Mouse (Mus musculus) G1E (cell line): ENCODE results near the gene Scgb1a1. TPM values are rescaled to one million over a fixed set of nuclear protein-coding genes. Genes with fewer than 3 reads are reported as not detected.

Experiments used
- ATAC-seq: 2 replicates; pipeline ENCODE4 v1.8.0; 2016; ENCODE audit warnings: mild to moderate bottlenecking; ENCODE audit not compliant: insufficient number of reproducible peaks, poor library complexity, low FRiP score, severe bottlenecking; ENCODE audit errors: extremely low read depth
- DNase-seq: peaks from one replicate; pipeline ENCODE4 v3.0.0; 2012; ENCODE audit warnings: low spot score
- H3K27me3 ChIP-seq: 2 replicates; pipeline ENCODE4 v1.6.1; 2012; ENCODE audit warnings: mild to moderate bottlenecking, low read length, inconsistent platforms; ENCODE audit not compliant: insufficient read depth
- H3K36me3 ChIP-seq: replicated peaks from 2 replicates; pipeline ENCODE3; 2012; ENCODE audit warnings: mild to moderate bottlenecking, inconsistent platforms
- H3K4me1 ChIP-seq: 2 replicates; pipeline ENCODE4 v1.6.1; 2012; ENCODE audit warnings: low read depth, low read length, inconsistent platforms, mixed read lengths; ENCODE audit not compliant: insufficient read depth
- H3K4me3 ChIP-seq: 2 replicates; pipeline ENCODE4 v1.5.1; 2012; ENCODE audit warnings: low read depth, mild to moderate bottlenecking, inconsistent platforms, low read length, moderate library complexity, mixed read lengths
- H3K9me3 ChIP-seq: replicated peaks from 2 replicates; pipeline ENCODE4 v1.6.1; 2012; ENCODE audit warnings: inconsistent platforms
- CTCF ChIP-seq: IDR thresholded peaks from 2 replicates; pipeline ENCODE4 v1.5.1; 2012; ENCODE audit warnings: low read depth, low read length, inconsistent platforms, mixed read lengths
- GATA1 ChIP-seq: IDR thresholded peaks from 2 replicates; pipeline ENCODE4 v1.6.1; 2012; ENCODE audit warnings: borderline replicate concordance, low read length, inconsistent platforms, mixed read lengths
- GATA2 ChIP-seq: IDR thresholded peaks from 2 replicates; pipeline ENCODE4 v1.6.1; 2012; ENCODE audit warnings: low read depth, low read length, inconsistent platforms, borderline replicate concordance
- POLR2AphosphoS5 ChIP-seq: IDR thresholded peaks from 2 replicates; pipeline ENCODE4 v1.6.1; 2012; ENCODE audit warnings: low read depth, low read length, inconsistent platforms; ENCODE audit not compliant: insufficient replicate concordance
- TAL1 ChIP-seq: conservative IDR thresholded peaks from 2 replicates; pipeline ENCODE4 v1.6.1; 2012; ENCODE audit warnings: low read depth, low read length, inconsistent platforms, mixed read lengths
- polyA plus RNA-seq: library from polyadenylated mRNA; stranded (reverse); fragments of >175 nt; gene quantifications from 2 replicates; pipeline ENCODE4 v1.2.3, GENCODE M21; 2012
- total RNA-seq, 2 experiments: library from RNA; stranded (forward) in 1 of 2; stranded (reverse) in 1 of 2; fragments of 200-1000 nt in 1 of 2; fragments of >200 nt in 1 of 2; fragmentation: Nextera tagmentation in 1 of 2; gene quantifications; 2 replicates each; pipeline ENCODE4 v1.2.3; 2014 to 2017

The Scgb1a1 gene
- total and polyA plus RNA-seq, 3 experiments, result not detected

DNA sequence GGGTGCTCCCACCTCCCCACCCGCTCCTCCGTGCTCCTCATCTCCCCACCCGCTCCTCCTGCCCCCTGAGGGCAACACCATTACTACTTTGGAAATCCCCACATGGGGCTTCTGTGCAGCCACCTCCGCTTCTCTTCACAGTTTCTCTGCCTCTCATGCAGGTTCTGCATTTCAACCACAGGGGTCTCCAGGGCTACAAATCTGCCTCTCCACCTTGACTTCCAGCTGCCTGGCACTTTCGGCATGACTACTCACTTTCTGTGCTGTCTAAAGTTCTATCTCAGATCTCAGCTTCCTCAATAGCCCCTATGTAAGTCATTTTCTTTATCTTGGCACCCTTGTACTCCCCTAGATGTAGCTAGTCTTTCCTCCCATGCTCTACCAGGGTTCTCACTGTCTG is 20.5 kb downstream of the Scgb1a1 start:
- ATAC-seq (no peak), DNase-seq (no peak)
- Histone ChIP-seq H3K4me1 (peaks cover 59% of the 10 kb centered on the region), H3K4me3 (no peak overlapping the region), H3K27me3 (no peaks in the 10 kb centered on the region; the same call in 1 of the 2 replicates), H3K36me3 (no peaks in the 10 kb centered on the region), H3K9me3 (no peaks in the 10 kb centered on the region)
- TF ChIP-seq GATA2 (no peak), POLR2AphosphoS5 (no peak), TAL1 (no peak), GATA1 (no peak), CTCF (no peak)

DNA sequence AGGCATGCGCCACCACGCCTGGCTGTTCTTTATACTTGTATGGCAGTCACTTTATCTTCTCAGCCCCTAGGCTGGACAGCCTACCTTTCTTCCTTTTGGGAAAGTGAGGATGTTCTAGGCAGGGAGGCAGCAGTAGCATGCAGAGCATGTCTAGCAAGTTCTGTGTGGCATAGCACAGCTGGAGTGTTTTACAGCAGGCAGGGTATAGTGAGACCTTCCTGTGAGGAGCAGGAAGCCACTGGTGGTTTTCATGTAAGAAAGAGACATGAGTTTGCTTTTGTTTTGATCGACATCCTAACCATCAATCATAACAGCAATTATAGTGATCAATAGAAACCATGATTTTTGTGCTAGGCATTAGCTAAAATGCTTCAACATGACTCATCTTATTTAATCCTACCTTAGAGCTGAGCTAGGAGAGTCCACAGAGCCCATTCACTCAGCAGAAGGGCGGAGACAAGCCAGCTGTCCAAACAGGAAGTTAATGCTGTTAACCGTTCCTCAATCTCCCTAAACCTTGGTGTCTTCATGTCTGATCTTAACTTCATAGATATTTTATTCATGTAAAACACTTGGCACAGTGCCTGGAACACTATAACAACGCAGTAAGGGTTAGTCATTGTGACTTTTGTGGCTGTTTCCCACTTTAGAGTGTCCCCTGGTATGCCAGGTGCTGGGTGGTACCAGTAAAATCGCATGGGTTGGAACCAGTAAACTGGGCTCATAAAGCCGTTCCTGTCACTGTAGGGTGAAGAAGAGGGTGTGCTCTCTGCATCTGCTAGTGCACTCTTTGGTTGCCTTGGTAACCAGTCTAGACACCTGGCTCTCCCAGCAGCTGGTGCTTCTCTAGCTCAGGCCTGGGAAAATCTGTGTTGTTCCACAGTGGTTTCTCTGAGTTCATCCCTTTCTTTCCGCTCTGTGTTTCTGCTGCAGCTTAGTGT is 21.9 kb downstream of the Scgb1a1 start:
- Histone ChIP-seq H3K4me1 (peaks cover 70% of the 10 kb centered on the region), H3K27me3 (no peaks in the 10 kb centered on the region; the same call in 1 of the 2 replicates), H3K36me3 (no peaks in the 10 kb centered on the region), H3K4me3 (no peak overlapping the region), H3K9me3 (no peaks in the 10 kb centered on the region)
- TF ChIP-seq GATA1 (no peak), TAL1 (no peak), CTCF (no peak), POLR2AphosphoS5 (no peak), GATA2 (no peak)
- DNase-seq (peak; percentile 47), ATAC-seq (peak; percentile 57)

DNA sequence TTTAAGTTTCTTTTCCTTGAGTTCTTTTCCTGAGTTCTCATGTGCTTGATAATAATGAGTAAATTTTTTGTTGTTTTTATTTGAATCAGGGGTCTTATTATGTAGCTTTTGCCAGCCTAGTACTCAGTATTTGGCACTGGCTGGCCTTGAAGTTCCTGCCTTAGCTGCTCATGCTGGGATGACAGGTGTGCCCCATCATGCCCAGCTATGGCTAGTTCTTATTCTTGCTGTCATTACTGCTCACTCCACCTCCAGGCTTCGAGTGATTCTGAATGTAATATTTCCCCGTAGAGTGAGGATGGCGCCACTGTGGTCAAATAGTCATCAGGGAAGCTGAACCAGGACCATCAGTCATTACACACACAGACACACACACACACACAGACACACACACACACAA is 23.9 kb downstream of the Scgb1a1 start:
- no peaks in the 10 kb centered on the region for H3K36me3 ChIP-seq
- ATAC-seq (no peak), DNase-seq (no peak)
- no peaks in the 10 kb centered on the region for H3K27me3 ChIP-seq
- no peak overlapping the region for H3K4me3 ChIP-seq
- peaks cover 75% of the 10 kb centered on the region for H3K4me1 ChIP-seq
- no peaks in the 10 kb centered on the region for H3K9me3 ChIP-seq
- TF ChIP-seq POLR2AphosphoS5 (no peak), TAL1 (no peak), CTCF (no peak), GATA2 (no peak), GATA1 (no peak)

DNA sequence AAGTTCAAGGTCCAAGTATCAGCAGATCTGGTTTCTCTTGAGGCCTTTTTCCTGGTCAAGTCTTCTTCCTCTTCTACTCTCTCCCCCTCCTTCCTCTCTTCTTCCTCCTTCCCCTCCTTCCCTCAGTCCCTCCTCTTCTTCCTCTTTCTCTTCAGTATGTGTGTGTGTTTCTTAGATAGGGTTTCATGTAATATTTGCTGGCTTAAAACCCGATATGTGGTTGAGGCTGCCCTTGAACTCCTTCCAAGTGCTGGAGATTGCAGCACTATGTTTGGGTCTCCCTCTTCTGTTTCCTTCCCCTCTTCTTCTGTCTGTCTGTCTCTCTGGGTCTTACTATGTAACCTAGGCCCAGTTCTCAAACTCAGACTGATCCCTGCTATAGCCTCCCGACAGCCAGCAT is 24.9 kb downstream of the Scgb1a1 start:
- Histone ChIP-seq H3K27me3 (no peaks in the 10 kb centered on the region), H3K36me3 (no peaks in the 10 kb centered on the region), H3K4me1 (peaks cover 85% of the 10 kb centered on the region), H3K4me3 (no peak overlapping the region), H3K9me3 (no peaks in the 10 kb centered on the region)
- DNase-seq, result no peak
- TF ChIP-seq CTCF, result no peak
- no peak for TF ChIP-seq TAL1
- no peak for TF ChIP-seq GATA1
- no peak for TF ChIP-seq GATA2
- no peak for TF ChIP-seq POLR2AphosphoS5
- ATAC-seq, result no peak; the same call in 1 of the 2 replicates

DNA sequence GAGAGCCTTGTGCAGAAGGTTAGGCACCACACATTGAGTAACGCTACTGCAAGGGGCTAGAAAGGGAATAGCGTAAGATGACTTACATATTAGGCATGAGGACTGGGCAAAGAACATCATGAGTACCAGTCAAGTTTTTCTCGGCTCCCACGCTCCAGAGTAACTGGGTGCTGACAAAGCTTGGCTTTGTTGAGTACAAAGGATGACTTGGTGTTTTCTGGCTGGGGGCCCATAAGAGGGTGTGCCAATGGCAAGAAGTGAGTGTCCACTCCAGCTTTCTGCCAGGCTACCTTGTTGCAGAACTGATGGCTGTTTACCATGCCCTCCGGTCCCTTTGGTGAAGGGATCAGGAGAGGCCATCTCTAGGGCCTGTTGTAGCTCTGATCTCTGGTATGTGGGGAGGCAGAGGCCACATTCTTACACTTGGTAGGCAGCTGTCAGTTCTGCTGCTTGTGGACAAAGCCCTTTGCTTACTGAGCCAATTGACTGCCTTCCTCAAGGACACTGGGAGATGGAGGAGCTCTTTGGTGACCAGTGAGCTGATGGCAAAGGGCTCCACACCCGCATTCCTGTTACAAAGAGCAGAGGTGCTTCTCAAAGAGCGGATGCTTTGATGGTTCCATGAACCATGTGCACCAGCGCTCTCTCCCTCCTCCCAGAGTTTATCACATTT is 26.4 kb downstream of the Scgb1a1 start:
- peaks cover 84% of the 10 kb centered on the region for H3K4me1 ChIP-seq
- H3K9me3 ChIP-seq, result no peaks in the 10 kb centered on the region
- DNase-seq (no peak), ATAC-seq (no peak)
- H3K36me3 ChIP-seq, result no peaks in the 10 kb centered on the region
- no peak overlapping the region for H3K4me3 ChIP-seq
- no peaks in the 10 kb centered on the region for H3K27me3 ChIP-seq
- TF ChIP-seq CTCF (no peak), GATA2 (no peak), GATA1 (no peak), POLR2AphosphoS5 (no peak), TAL1 (no peak)

DNA sequence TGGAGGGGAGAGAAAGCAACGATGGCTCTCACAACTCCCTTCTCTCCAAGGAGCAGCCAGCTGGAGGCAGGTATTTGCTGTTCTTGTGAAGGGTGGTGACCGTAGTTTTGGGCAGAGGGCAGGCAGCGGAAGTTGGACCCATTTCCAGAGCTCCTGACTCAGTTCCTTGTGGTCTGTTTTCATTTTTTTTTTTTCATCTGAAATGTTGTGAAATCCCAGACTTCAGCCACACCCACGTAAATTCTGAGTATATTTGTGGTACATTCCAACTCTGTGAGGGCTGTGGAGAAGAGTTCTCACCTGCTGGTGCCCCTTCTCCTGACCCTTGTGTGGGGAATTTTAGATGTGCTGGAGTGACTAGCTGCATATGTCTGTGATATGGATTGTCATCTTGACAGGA is 27.7 kb downstream of the Scgb1a1 start:
- TF ChIP-seq CTCF, result no peak
- TF ChIP-seq GATA1, result no peak
- TF ChIP-seq POLR2AphosphoS5, result no peak
- no peak for TF ChIP-seq TAL1
- TF ChIP-seq GATA2, result no peak
- H3K4me3 ChIP-seq, result no peak overlapping the region

More for the DNA sequence above, 27.7 kb downstream of the Scgb1a1 start:
- no peaks in the 10 kb centered on the region for H3K9me3 ChIP-seq
- no peaks in the 10 kb centered on the region for H3K36me3 ChIP-seq
- H3K27me3 ChIP-seq, result no peaks in the 10 kb centered on the region
- peaks cover 83% of the 10 kb centered on the region for H3K4me1 ChIP-seq
- DNase-seq (no peak), ATAC-seq (no peak)
